Mouse (Mus musculus) cerebellum, adult 11 months (tissue): ENCODE results near the gene Mapkapk5.

Experiments
- DNase-seq: peaks from one replicate; pipeline ENCODE4 v3.0.0; 2022

The Mapkapk5 gene

GRCm38 (mm10) chr5:121484801-121485200 is 60.9 kb downstream of the Mapkapk5 start:
- no peak for DNase-seq

GRCm38 (mm10) chr5:121477680-121478079 is 68.0 kb downstream of the Mapkapk5 start:
- DNase-seq, result no peak

GRCm38 (mm10) chr5:121476040-121476439 is 69.7 kb downstream of the Mapkapk5 start:
- no peak for DNase-seq
